Mouse (Mus musculus): ENCODE measurements around the gene Rai14. TPM values are rescaled to one million over a fixed set of nuclear protein-coding genes. Genes with fewer than 3 reads are reported as not detected.

Gene Rai14
- polyA plus RNA-seq, 2 experiments from 2014 or later, result 0.47 to 1.2 TPM

Other genes with a start within 250 kb of the Rai14 start
- gene Dnajc21, start 244.1 kb downstream of the Rai14 start, polyA plus RNA-seq (2017; shearing (Covaris generic)), result 10 to 100 TPM; 10.8 to 16.9 TPM
- 100 to 1,000 TPM; 126 to 135 TPM for gene Brix1, start 228.7 kb downstream of the Rai14 start, polyA plus RNA-seq (2017; shearing (Covaris generic))
- gene Rad1, start 228.6 kb downstream of the Rai14 start, polyA plus RNA-seq (2017; shearing (Covaris generic)), result 10 to 100 TPM; 23.5 to 34.6 TPM
- gene Ttc23l, start 156.0 kb downstream of the Rai14 start, polyA plus RNA-seq (2017; shearing (Covaris generic)), result not detected
- gene C1qtnf3, start 237.7 kb upstream of the Rai14 start, polyA plus RNA-seq (2017; shearing (Covaris generic)), result not detected

Measured in CD4-positive, CD25-positive, alpha-beta regulatory T cell, adult 4 months (primary cell).